In genomic region chr16:91538513-91538912, GRCm38 (mm10) we compare ENCODE assay signal across 10 mouse cellular contexts. TPM values are rescaled to one million over a fixed set of nuclear protein-coding genes. Genes with fewer than 3 reads are reported as not detected.
DNase-seq lines count a peak whose midpoint lies in the region; ATAC-seq lines count a peak whose summit lies in the region.
"Had no signal": no experiment of that assay in that cellular context is flagged by ENCODE, and none has a peak within 500 bp of the region (broad histone marks: within the 10 kb centered on the region; RNA-seq: fewer than 3 reads in every experiment).

No protein-coding gene starts in this region.

- H3K27me3 ChIP-seq in heart, embryonic 16.5 days (ENCODE audit: control insufficient read depth, insufficient read depth, low read length) = no peaks in the 10 kb centered on the region
- H3K27me3 ChIP-seq in limb, embryonic 15.5 days = 0 out of 2 replicates have a peak, but pooled peaks cover 3% of the 10 kb centered on the region
- H3K27me3 ChIP-seq in forebrain, embryonic 13.5 days = no peaks in the 10 kb centered on the region

- H3K4me2 ChIP-seq in heart, embryonic 16.5 days (ENCODE audit: low read depth, low read length) = no peak overlapping the region
- no peak overlapping the region for H3K4me2 ChIP-seq in limb, embryonic 15.5 days
- no peak overlapping the region for H3K4me2 ChIP-seq in forebrain, embryonic 13.5 days

- ATAC-seq in heart, embryonic 16.5 days (replicated peaks; ENCODE audit: extremely low read depth, insufficient read depth, low FRiP score) = no peak
- no peak for ATAC-seq in limb, embryonic 15.5 days (ENCODE audit: insufficient number of reproducible peaks, low FRiP score, low TSS enrichment, low read depth)
- ATAC-seq in forebrain, embryonic 13.5 days = no peak

- H3K4me1 ChIP-seq in heart, embryonic 16.5 days (ENCODE audit: control insufficient read depth, insufficient read depth, low read length) = peaks cover 37% of the 10 kb centered on the region
- peaks cover 13% of the 10 kb centered on the region for H3K4me1 ChIP-seq in limb, embryonic 15.5 days
- H3K4me1 ChIP-seq in forebrain, embryonic 13.5 days = peaks cover 10% of the 10 kb centered on the region

- H3K27ac ChIP-seq in heart, embryonic 16.5 days (ENCODE audit: low read length) = peak overlapping the region; percentile 73
- H3K27ac ChIP-seq in limb, embryonic 15.5 days = peak overlapping the region; percentile 33; the same call in 1 of the 2 replicates
- no peak overlapping the region for H3K27ac ChIP-seq in forebrain, embryonic 13.5 days

- no peaks in the 10 kb centered on the region for H3K9me3 ChIP-seq in heart, embryonic 16.5 days (replicated peaks; ENCODE audit: control insufficient read depth, low read length)
- H3K9me3 ChIP-seq in limb, embryonic 15.5 days = no peaks in the 10 kb centered on the region
- H3K9me3 ChIP-seq in forebrain, embryonic 13.5 days (replicated peaks) = no peaks in the 10 kb centered on the region

- no peak for DNase-seq in heart, adult 9 months (ENCODE audit: low spot score in 2 of 2)
- DNase-seq in spleen, postnatal 36 days (ENCODE audit: low spot score in 2 of 2) = peak; percentile 52 to 64
- DNase-seq in spleen, adult 18-20 months = no peak
- peak; percentile 33 to 48 for DNase-seq in thymus, postnatal 36 days
- DNase-seq in frontal cortex, postnatal 25 days (ENCODE audit: low spot score in 2 of 2) = no peak
- DNase-seq: gastrocnemius, postnatal 36 days had no signal

- 0 out of 2 replicates have a peak overlapping the region, but pooled peaks have one; percentile 23 for H3K9ac ChIP-seq in heart, embryonic 16.5 days (ENCODE audit: low read length)
- H3K9ac ChIP-seq in limb, embryonic 15.5 days = no peak overlapping the region
- H3K9ac ChIP-seq in forebrain, embryonic 13.5 days = no peak overlapping the region

- H3K36me3 ChIP-seq in heart, embryonic 16.5 days (ENCODE audit: control insufficient read depth, insufficient read depth) = no peaks in the 10 kb centered on the region
- H3K36me3 ChIP-seq in limb, embryonic 15.5 days = no peaks in the 10 kb centered on the region
- H3K36me3 ChIP-seq in forebrain, embryonic 13.5 days (ENCODE audit: poor library complexity, severe bottlenecking) = no peaks in the 10 kb centered on the region
- H3K36me3 ChIP-seq: G1E had no signal

- 44% methylated on average over 9 of the region's 9 CpGs for WGBS in heart, embryonic 16.5 days
- WGBS in limb, embryonic 15.5 days = 42% methylated on average over 9 of the region's 9 CpGs
- WGBS in forebrain, embryonic 13.5 days = 78% methylated on average over 9 of the region's 9 CpGs

- no peak overlapping the region for H3K4me3 ChIP-seq in heart, embryonic 16.5 days (ENCODE audit: low read length)
- H3K4me3 ChIP-seq in limb, embryonic 15.5 days = no peak overlapping the region
- H3K4me3 ChIP-seq in forebrain, embryonic 13.5 days = no peak overlapping the region

RNA-seq across cellular contexts. Expression of gene Ifngr2, which starts 8.4 kb away (rescaled TPM):
- polyA plus RNA-seq in heart, embryonic 16.5 days (2015; fragmentation: Nextera tagmentation; extraction: Ambion mirVana) = 134 and 141 TPM in 2 replicates
- 56.6 and 67.3 TPM in 2 replicates for polyA plus RNA-seq in limb, embryonic 15.5 days (2015; fragmentation: Nextera tagmentation; extraction: Ambion mirVana)
- polyA plus RNA-seq in forebrain, embryonic 13.5 days (2015; fragmentation: Nextera tagmentation; extraction: Ambion mirVana) = 44.9 and 63.0 TPM in 2 replicates

RNA-seq across cellular contexts. Expression of gene Ifnar1, which starts 53.5 kb away (rescaled TPM):
- 40.9 and 41.1 TPM in 2 replicates for polyA plus RNA-seq in heart, embryonic 16.5 days (2015; fragmentation: Nextera tagmentation; extraction: Ambion mirVana)
- polyA plus RNA-seq in limb, embryonic 15.5 days (2015; fragmentation: Nextera tagmentation; extraction: Ambion mirVana) = 54.2 and 55.0 TPM in 2 replicates
- 45.9 and 47.4 TPM in 2 replicates for polyA plus RNA-seq in forebrain, embryonic 13.5 days (2015; fragmentation: Nextera tagmentation; extraction: Ambion mirVana)

RNA-seq across cellular contexts. Expression of gene Tmem50b, which starts 59.1 kb away (rescaled TPM):
- polyA plus RNA-seq in heart, embryonic 16.5 days (2015; fragmentation: Nextera tagmentation; extraction: Ambion mirVana) = 67.4 and 74.5 TPM in 2 replicates
- polyA plus RNA-seq in limb, embryonic 15.5 days (2015; fragmentation: Nextera tagmentation; extraction: Ambion mirVana) = 53.6 and 54.3 TPM in 2 replicates
- 49.9 and 55.6 TPM in 2 replicates for polyA plus RNA-seq in forebrain, embryonic 13.5 days (2015; fragmentation: Nextera tagmentation; extraction: Ambion mirVana)

Comparison
In these comparisons a context has a peak if more than half of its experiments do, and no peak if none do; other contexts are left out.
1. DNase-seq: peak in spleen, postnatal 36 days (2 of 2) and thymus, postnatal 36 days (2 of 2); none in heart, adult 9 months (0 of 2), spleen, adult 18-20 months (0 of 2) and frontal cortex, postnatal 25 days (0 of 2).